In the genomic region with DNA sequence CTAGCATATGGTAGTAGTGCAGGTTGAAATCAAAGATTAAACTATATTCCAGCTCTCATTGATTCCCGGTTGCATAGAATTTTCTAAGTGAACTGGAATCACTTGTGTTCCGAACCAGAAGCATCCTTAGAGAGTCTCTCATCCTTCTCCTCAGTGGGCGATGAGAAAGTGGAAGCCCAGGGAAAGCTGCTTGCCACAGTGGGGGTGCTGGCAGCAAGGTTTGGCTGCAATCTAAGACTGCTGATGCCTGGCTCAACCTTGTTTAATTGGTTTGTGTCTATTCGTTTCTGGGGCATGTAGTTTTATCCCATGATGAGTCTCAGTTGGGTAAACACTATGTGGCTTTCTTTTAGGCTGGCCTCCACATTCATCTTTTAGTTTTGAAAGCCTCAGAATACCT, we compare ENCODE assay signal across 5 mouse cellular contexts.
"Had no signal": no experiment of that assay in that cellular context is flagged by ENCODE, and none has a peak within 500 bp of the region (broad histone marks: within the 10 kb centered on the region; RNA-seq: fewer than 3 reads in every experiment).

No protein-coding gene starts in this region.

- DNase-seq: kidney, postnatal 14 days; lung, embryonic 14.5 days; lung, postnatal 14 days; retina, postnatal 1 day; thymus, postnatal 4 days had no signal
